Mouse (Mus musculus): ENCODE data around the gene Gm9821.

DNA sequence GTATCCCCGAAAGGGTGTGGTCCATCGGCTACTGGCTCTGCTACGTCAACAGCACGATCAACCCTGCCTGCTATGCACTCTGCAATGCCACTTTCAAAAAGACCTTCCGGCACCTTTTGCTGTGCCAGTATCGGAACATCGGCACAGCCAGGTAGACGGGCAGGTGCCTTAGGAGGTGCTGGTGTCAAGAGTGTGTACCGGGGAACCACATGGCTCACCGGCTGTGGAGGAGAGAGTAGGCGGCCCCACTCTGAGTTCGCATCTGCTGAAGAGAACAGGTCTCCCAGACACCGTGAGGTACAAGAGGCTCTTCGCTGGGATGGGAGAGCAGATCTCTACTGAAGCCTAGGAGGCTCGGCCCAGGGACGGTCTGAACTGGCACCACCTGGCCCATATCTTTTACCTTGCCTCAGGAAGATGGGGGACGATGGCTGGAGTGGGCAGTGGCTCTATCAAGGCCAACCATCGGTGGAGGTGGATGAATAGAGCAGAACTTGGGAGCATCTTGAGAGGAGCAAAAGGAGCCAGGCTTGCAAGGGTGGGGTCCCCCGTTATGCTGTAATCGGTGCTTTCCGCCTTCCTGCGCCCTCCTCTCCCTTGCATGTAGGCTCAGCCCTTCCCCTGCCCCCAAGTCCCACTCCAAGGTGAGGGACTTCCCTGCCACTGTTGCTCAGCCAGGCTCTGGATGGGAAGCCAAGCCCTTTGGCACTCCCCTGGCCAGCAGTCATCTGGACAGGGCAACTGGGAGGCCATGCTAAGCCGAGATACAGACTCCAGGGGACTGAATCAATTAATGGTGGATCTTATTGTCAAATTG is 16.8 kb upstream of the Gm9821 start:
- TF ChIP-seq CTCF (IDR thresholded peaks at IDR 0.05; ENCODE audit: insufficient read depth, low read length), result no peak
- no peak for TF ChIP-seq POLR2A (IDR thresholded peaks at IDR 0.05; ENCODE audit: borderline replicate concordance, extremely low read depth, low read depth, low read length)

Measured in lung, adult 2 months (tissue).